Mouse (Mus musculus): ENCODE results near the gene Ino80b.
A peak's percentile ranks its signal among the peaks of the same experiment; 100 is the strongest.

Ino80b gene

GRCm38 (mm10) chr6:83138056-83138455, 12.8 kb upstream of the Ino80b start:
- no peak for DNase-seq

GRCm38 (mm10) chr6:83137576-83137950, 12.3 kb upstream of the Ino80b start:
- DNase-seq, result peak; percentile 90

GRCm38 (mm10) chr6:83136881-83137575, 11.8 kb upstream of the Ino80b start:
- peak; percentile 70 for DNase-seq

GRCm38 (mm10) chr6:83136291-83136880, 11.2 kb upstream of the Ino80b start:
- no peak for DNase-seq

GRCm38 (mm10) chr6:83135571-83136161, 10.4 kb upstream of the Ino80b start:
- no peak for DNase-seq

GRCm38 (mm10) chr6:83134951-83135513, 9.8 kb upstream of the Ino80b start, which contains the start of gene Rtkn:
TSS of gene Rtkn (plus strand) at chr6:83135463.
- no peak for DNase-seq

GRCm38 (mm10) chr6:83134226-83134625, 9.0 kb upstream of the Ino80b start:
- DNase-seq, result no peak

- no peak for DNase-seq
Observed at GRCm38 (mm10) chr6:83132176-83132919, 7.1 kb upstream of the Ino80b start.

GRCm38 (mm10) chr6:83131469-83132034, 6.3 kb upstream of the Ino80b start:
- DNase-seq, result no peak

- DNase-seq, result no peak
Observed at GRCm38 (mm10) chr6:83127419-83127818, 2.2 kb upstream of the Ino80b start.

- DNase-seq, result peak; percentile 92
Observed at GRCm38 (mm10) chr6:83124851-83125312, 349 bp downstream of the Ino80b start.

- no peak for DNase-seq
Observed at GRCm38 (mm10) chr6:83122961-83123360, 2.3 kb downstream of the Ino80b start.

- no peak for DNase-seq
Observed at GRCm38 (mm10) chr6:83121863-83122710, 3.1 kb downstream of the Ino80b start.

- peak; percentile 99 for DNase-seq
Observed at GRCm38 (mm10) chr6:83120930-83121862, 4.0 kb downstream of the Ino80b start, which contains the start of gene Wbp1. TSS of gene Wbp1 (minus strand) at chr6:83121559.

- DNase-seq, result no peak
Observed at GRCm38 (mm10) chr6:83119734-83120051, 5.5 kb downstream of the Ino80b start.

GRCm38 (mm10) chr6:83118825-83119733, 6.2 kb downstream of the Ino80b start:
- DNase-seq, result no peak

- no peak for DNase-seq
Observed at GRCm38 (mm10) chr6:83118369-83118768, 6.9 kb downstream of the Ino80b start.

- DNase-seq, result no peak
Observed at GRCm38 (mm10) chr6:83117616-83118015, 7.6 kb downstream of the Ino80b start.

GRCm38 (mm10) chr6:83117165-83117438, 8.1 kb downstream of the Ino80b start:
- no peak for DNase-seq
